Mouse (Mus musculus): ENCODE measurements around the gene Actr1b.
A peak's percentile ranks its signal among the peaks of the same experiment; 100 is the strongest.

- peak; percentile 93 for TF ChIP-seq CTCF (IDR thresholded peaks at IDR 0.05; ENCODE audit: low read depth)
- TF ChIP-seq EP300 (optimal IDR thresholded peaks at IDR 0.05), result no peak
Observed at GRCm38 (mm10) chr1:36737300-36737699, 23.1 kb upstream of the Actr1b start.
